Mouse (Mus musculus): ENCODE measurements around the gene Abca5. TPM values are rescaled to one million over a fixed set of nuclear protein-coding genes. Genes with fewer than 3 reads are reported as not detected.

Gene Abca5
- 8.2 and 8.4 TPM in 2 replicates for polyA plus RNA-seq (2015; fragmentation: Nextera tagmentation; extraction: Ambion mirVana)

GRCm38 (mm10) chr11:110337289-110338245, at the start of gene Abca5:
Gene Abca5 (minus strand): TSS chr11:110337716.
- peak within 1 kb of the TSS; percentile 30; the same call in 1 of the 2 replicates for H3K27ac ChIP-seq (ENCODE audit: low read length)
- peak within 1 kb of the TSS; percentile 72 for H3K4me2 ChIP-seq (ENCODE audit: low read length)
- peak within 1 kb of the TSS; percentile 72 for H3K4me3 ChIP-seq (replicated peaks; ENCODE audit: low read length)
- WGBS: under 1% methylated on average over 95 of the region's 95 CpGs
- peak; percentile 91 for ATAC-seq
- H3K9me3 ChIP-seq (ENCODE audit: control insufficient read depth, low read length): no peaks in the 10 kb centered on the region
- peaks cover 4% of the 10 kb centered on the region for H3K4me1 ChIP-seq (replicated peaks; ENCODE audit: control insufficient read depth, insufficient read depth, low read length)
- no peaks in the 10 kb centered on the region for H3K36me3 ChIP-seq (ENCODE audit: control insufficient read depth, insufficient read depth)
- H3K27me3 ChIP-seq (replicated peaks; ENCODE audit: control insufficient read depth, insufficient read depth, low read length): no peaks in the 10 kb centered on the region
- H3K9ac ChIP-seq (replicated peaks; ENCODE audit: low read depth, low read length): peak within 1 kb of the TSS; percentile 75

- no peaks in the 10 kb centered on the region for H3K4me1 ChIP-seq (replicated peaks; ENCODE audit: control insufficient read depth, insufficient read depth, low read length)
- no peak for ATAC-seq
- H3K4me2 ChIP-seq (ENCODE audit: low read length): no peak overlapping the region
- no peaks in the 10 kb centered on the region for H3K36me3 ChIP-seq (ENCODE audit: control insufficient read depth, insufficient read depth)
- H3K9me3 ChIP-seq (ENCODE audit: control insufficient read depth, low read length): no peaks in the 10 kb centered on the region
- no peaks in the 10 kb centered on the region for H3K27me3 ChIP-seq (replicated peaks; ENCODE audit: control insufficient read depth, insufficient read depth, low read length)
- 83% methylated on average over 2 of the region's 2 CpGs for WGBS
- H3K9ac ChIP-seq (replicated peaks; ENCODE audit: low read depth, low read length): no peak overlapping the region
- no peak overlapping the region for H3K4me3 ChIP-seq (replicated peaks; ENCODE audit: low read length)
- H3K27ac ChIP-seq (ENCODE audit: low read length): no peak overlapping the region
These were observed 48.0 kb upstream of the Abca5 start for GRCm38 (mm10) chr11:110385487-110385886.

DNA sequence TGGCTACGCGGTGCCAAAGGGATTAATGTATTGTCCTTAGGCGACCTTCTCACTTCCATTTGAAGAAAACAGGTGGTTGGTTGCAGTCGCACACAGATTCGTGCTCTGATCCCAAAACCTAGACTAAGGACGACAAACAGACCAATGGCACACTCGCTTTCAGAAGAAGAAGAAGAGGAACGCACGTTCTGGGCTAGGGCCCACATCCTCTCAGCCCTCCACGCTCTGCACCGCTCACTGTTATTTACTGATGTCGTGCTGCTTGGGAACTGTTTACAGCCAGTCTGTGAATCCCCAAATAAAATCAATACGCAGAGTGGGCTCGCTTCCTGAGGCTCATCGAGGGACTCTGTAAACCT, 42.8 kb upstream of the Abca5 start:
- Histone ChIP-seq H3K27ac (ENCODE audit: low read length) (no peak overlapping the region), H3K9me3 (ENCODE audit: control insufficient read depth, low read length) (no peaks in the 10 kb centered on the region), H3K4me1 (replicated peaks; ENCODE audit: control insufficient read depth, insufficient read depth, low read length) (peaks cover 7% of the 10 kb centered on the region; the same call in 1 of the 2 replicates), H3K9ac (replicated peaks; ENCODE audit: low read depth, low read length) (no peak overlapping the region), H3K27me3 (replicated peaks; ENCODE audit: control insufficient read depth, insufficient read depth, low read length) (no peaks in the 10 kb centered on the region), H3K4me3 (replicated peaks; ENCODE audit: low read length) (peak overlapping the region; percentile 29), H3K36me3 (ENCODE audit: control insufficient read depth, insufficient read depth) (no peaks in the 10 kb centered on the region), H3K4me2 (ENCODE audit: low read length) (peak overlapping the region; percentile 48)
- ATAC-seq: 0 out of 2 replicates have a peak, but pooled peaks have one; percentile 10
- WGBS: 22% methylated on average over 15 of the region's 15 CpGs

GRCm38 (mm10) chr11:110379661-110380309, 42.3 kb upstream of the Abca5 start:
- Histone ChIP-seq H3K36me3 (ENCODE audit: control insufficient read depth, insufficient read depth) (no peaks in the 10 kb centered on the region), H3K27me3 (replicated peaks; ENCODE audit: control insufficient read depth, insufficient read depth, low read length) (no peaks in the 10 kb centered on the region), H3K9me3 (ENCODE audit: control insufficient read depth, low read length) (no peaks in the 10 kb centered on the region), H3K4me1 (replicated peaks; ENCODE audit: control insufficient read depth, insufficient read depth, low read length) (peaks cover 7% of the 10 kb centered on the region; the same call in 1 of the 2 replicates), H3K4me3 (replicated peaks; ENCODE audit: low read length) (peak overlapping the region; percentile 29), H3K9ac (replicated peaks; ENCODE audit: low read depth, low read length) (peak overlapping the region; percentile 24; the same call in 1 of the 2 replicates), H3K4me2 (ENCODE audit: low read length) (peak overlapping the region; percentile 48), H3K27ac (ENCODE audit: low read length) (no peak overlapping the region)
- peak; percentile 58 for ATAC-seq
- 10% methylated on average over 20 of the region's 20 CpGs for WGBS

DNA sequence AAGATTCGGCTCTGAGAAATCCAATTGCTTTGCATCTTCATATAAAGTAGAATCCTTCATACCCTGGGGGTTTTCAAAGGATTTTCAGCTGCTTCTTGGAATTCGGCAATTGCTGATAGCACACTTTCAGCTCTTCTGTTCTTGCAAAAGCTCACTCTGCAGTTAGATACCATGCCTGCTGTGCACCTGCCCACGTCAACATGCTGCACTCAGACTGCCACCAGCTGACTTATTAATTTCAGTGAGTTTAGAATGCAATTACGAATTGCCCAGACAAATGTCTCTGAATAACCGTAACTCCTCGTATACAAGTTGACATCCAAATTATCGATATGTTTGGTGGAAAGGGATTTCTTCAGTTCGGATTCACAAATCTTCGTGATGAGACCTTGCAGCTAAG, 36.5 kb upstream of the Abca5 start:
- no peaks in the 10 kb centered on the region for H3K36me3 ChIP-seq (ENCODE audit: control insufficient read depth, insufficient read depth)
- WGBS: 78% methylated on average over 9 of the region's 9 CpGs
- H3K9me3 ChIP-seq (ENCODE audit: control insufficient read depth, low read length): no peaks in the 10 kb centered on the region
- no peak for ATAC-seq
- no peak overlapping the region for H3K27ac ChIP-seq (ENCODE audit: low read length)
- H3K4me1 ChIP-seq (replicated peaks; ENCODE audit: control insufficient read depth, insufficient read depth, low read length): no peaks in the 10 kb centered on the region
- no peak overlapping the region for H3K4me2 ChIP-seq (ENCODE audit: low read length)
- H3K9ac ChIP-seq (replicated peaks; ENCODE audit: low read depth, low read length): no peak overlapping the region
- H3K4me3 ChIP-seq (replicated peaks; ENCODE audit: low read length): no peak overlapping the region
- H3K27me3 ChIP-seq (replicated peaks; ENCODE audit: control insufficient read depth, insufficient read depth, low read length): no peaks in the 10 kb centered on the region

GRCm38 (mm10) chr11:110372266-110372954, 34.9 kb upstream of the Abca5 start:
- no peak overlapping the region for H3K4me2 ChIP-seq (ENCODE audit: low read length)
- H3K4me3 ChIP-seq (replicated peaks; ENCODE audit: low read length): no peak overlapping the region
- no peaks in the 10 kb centered on the region for H3K36me3 ChIP-seq (ENCODE audit: control insufficient read depth, insufficient read depth)
- ATAC-seq: no peak
- no peak overlapping the region for H3K27ac ChIP-seq (ENCODE audit: low read length)
- no peaks in the 10 kb centered on the region for H3K4me1 ChIP-seq (replicated peaks; ENCODE audit: control insufficient read depth, insufficient read depth, low read length)
- H3K27me3 ChIP-seq (replicated peaks; ENCODE audit: control insufficient read depth, insufficient read depth, low read length): no peaks in the 10 kb centered on the region
- 72% methylated on average over 15 of the region's 15 CpGs for WGBS
- H3K9ac ChIP-seq (replicated peaks; ENCODE audit: low read depth, low read length): no peak overlapping the region
- H3K9me3 ChIP-seq (ENCODE audit: control insufficient read depth, low read length): no peaks in the 10 kb centered on the region

- ATAC-seq: no peak
These were observed 34.3 kb upstream of the Abca5 start for GRCm38 (mm10) chr11:110371827-110372226.

DNA sequence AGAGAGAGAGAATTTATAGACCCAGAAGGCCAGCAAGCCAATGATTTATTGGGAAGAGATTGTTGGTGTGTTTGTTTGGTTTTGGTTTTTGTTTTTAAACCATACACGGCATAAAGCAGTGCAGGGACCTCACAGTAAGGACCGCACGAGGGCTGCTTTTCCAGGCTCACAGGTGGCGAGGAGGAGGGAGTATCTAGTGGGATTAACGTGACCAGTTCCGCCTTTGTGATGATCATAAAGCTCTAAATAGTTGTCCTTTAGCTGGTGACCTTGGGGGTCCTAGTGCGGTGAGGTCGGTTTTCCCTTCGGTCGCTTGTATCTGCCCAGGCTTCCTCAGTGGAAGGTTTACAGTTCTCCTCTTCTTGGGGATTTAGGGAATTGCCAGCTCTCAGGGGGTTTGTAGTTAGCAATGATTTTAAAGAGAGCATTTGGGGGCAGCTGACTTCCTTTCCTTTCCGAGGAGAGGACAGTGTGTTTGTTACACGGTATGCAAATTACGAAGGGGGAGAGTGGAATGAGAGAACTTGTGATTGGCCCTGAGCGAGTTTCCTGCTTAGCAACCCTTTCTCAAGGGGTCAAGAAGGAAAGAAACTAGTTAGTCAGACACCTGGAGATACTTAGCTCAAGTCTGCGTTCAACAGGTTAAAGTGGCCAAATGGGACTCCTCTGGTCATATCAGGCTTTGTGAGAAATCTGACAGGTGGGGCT, 31.9 kb upstream of the Abca5 start:
- WGBS: 23% methylated on average over 15 of the region's 15 CpGs
- ATAC-seq: no peak

More at GRCm38 (mm10) chr11:110371827-110372226, 34.3 kb upstream of the Abca5 start:
- Histone ChIP-seq H3K4me1 (replicated peaks; ENCODE audit: control insufficient read depth, insufficient read depth, low read length) (no peaks in the 10 kb centered on the region), H3K27me3 (replicated peaks; ENCODE audit: control insufficient read depth, insufficient read depth, low read length) (no peaks in the 10 kb centered on the region), H3K36me3 (ENCODE audit: control insufficient read depth, insufficient read depth) (no peaks in the 10 kb centered on the region), H3K9me3 (ENCODE audit: control insufficient read depth, low read length) (no peaks in the 10 kb centered on the region), H3K9ac (replicated peaks; ENCODE audit: low read depth, low read length) (no peak overlapping the region), H3K4me2 (ENCODE audit: low read length) (no peak overlapping the region), H3K4me3 (replicated peaks; ENCODE audit: low read length) (no peak overlapping the region), H3K27ac (ENCODE audit: low read length) (no peak overlapping the region)
- WGBS: 64% methylated on average over 8 of the region's 8 CpGs

More for the DNA sequence above, 31.9 kb upstream of the Abca5 start:
- no peaks in the 10 kb centered on the region for H3K27me3 ChIP-seq (replicated peaks; ENCODE audit: control insufficient read depth, insufficient read depth, low read length)
- no peak overlapping the region for H3K9ac ChIP-seq (replicated peaks; ENCODE audit: low read depth, low read length)
- H3K4me2 ChIP-seq (ENCODE audit: low read length): no peak overlapping the region
- no peak overlapping the region for H3K4me3 ChIP-seq (replicated peaks; ENCODE audit: low read length)
- no peaks in the 10 kb centered on the region for H3K36me3 ChIP-seq (ENCODE audit: control insufficient read depth, insufficient read depth)
- H3K4me1 ChIP-seq (replicated peaks; ENCODE audit: control insufficient read depth, insufficient read depth, low read length): no peaks in the 10 kb centered on the region
- no peak overlapping the region for H3K27ac ChIP-seq (ENCODE audit: low read length)
- no peaks in the 10 kb centered on the region for H3K9me3 ChIP-seq (ENCODE audit: control insufficient read depth, low read length)

All from forebrain, embryonic 16.5 days (tissue).